Mouse (Mus musculus) lung, postnatal 10 days (tissue): ENCODE measurements at regions not wholly inside any gene's neighbourhood (a gene's known extent, or its start where the extent isn't known, plus 50 kb on each side); places are given as distances from the start of the nearest gene placed in this dataset.

Experiments
- DNase-seq: peaks from one replicate; pipeline ENCODE4 v3.0.0; 2021

- no peak for DNase-seq
Measured at GRCm38 (mm10) chr2:124953015-124953414, 114.9 kb upstream of the Slc24a5 start.

GRCm38 (mm10) chr2:124955843-124956242 lies 112.1 kb upstream of the Slc24a5 start:
- no peak for DNase-seq

- no peak for DNase-seq
Measured at GRCm38 (mm10) chr2:124959431-124959830, 108.5 kb upstream of the Slc24a5 start.

GRCm38 (mm10) chr2:124971826-124972749 lies 95.8 kb upstream of the Slc24a5 start:
- DNase-seq = no peak

- no peak for DNase-seq
Measured at GRCm38 (mm10) chr2:124975106-124975505, 92.8 kb upstream of the Slc24a5 start.

GRCm38 (mm10) chr2:124990976-124991375 lies 76.9 kb upstream of the Slc24a5 start:
- DNase-seq = no peak

GRCm38 (mm10) chr2:125015007-125015406 lies 52.9 kb upstream of the Slc24a5 start:
- no peak for DNase-seq

GRCm38 (mm10) chr2:125016946-125017345 lies 51.0 kb upstream of the Slc24a5 start:
- DNase-seq = no peak
